14 mouse cellular contexts compared by ENCODE assay signal in the genomic region with DNA sequence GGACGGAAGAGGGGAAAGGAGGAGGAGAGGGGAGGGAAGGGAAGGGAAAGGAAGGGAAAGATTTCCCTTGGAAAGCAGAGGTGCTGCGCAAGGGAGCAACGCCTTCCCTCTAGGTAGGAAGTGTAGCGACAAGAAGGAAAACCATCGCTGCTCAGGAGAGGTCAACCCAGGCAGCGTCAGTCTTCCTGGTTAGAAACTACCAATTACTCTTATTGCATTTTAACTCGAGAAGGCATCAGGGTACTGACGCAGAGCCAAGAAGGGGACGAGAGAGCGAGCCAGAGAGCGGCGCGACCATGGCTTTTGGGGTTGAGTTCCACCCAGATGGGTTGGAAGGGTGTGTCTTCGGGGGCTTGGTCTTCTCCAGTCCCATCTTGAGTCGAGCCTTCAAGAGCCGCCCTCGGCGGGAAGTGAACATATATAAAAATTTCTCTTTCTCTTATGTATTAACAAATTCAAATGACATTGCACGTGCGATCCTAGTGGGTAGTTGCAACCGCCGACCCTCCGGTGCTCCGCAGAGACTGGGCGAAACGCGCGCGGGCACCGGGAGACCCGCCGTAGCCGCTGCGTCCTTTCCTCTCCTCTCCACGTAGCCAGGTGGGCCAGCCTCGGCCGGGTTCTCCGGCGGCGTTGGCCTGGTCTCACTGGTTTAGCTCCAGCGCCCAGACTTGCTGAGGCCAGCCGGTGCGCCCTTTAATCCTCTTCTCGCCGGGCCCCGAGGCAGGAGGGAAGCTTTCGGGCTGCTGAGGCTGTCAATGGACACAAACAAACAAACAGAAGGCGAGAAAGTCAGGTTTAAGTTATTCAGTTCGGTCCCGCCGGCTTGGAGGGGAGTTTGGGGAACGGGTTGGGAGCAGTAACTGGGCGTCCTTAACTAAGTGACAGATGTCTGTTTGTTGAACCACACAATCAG. TPM values are rescaled to one million over a fixed set of nuclear protein-coding genes. Genes with fewer than 3 reads are reported as not detected.
A peak's percentile ranks its signal among the peaks of the same experiment; 100 is the strongest.
DNase-seq lines count a peak whose midpoint lies in the region; ATAC-seq and TF ChIP-seq lines count a peak whose summit lies in the region.
"Had no signal": no experiment of that assay in that cellular context is flagged by ENCODE, and none has a peak within 500 bp of the region (broad histone marks: within the 10 kb centered on the region; RNA-seq: fewer than 3 reads in every experiment).

No protein-coding gene starts in this region.

- intact Hi-C loops in heart, postnatal 25 days (cut with DNase I), result no loop called here

- no peaks in the 10 kb centered on the region for H3K36me3 ChIP-seq in heart, embryonic 11.5 days (ENCODE audit: control insufficient read depth, insufficient read depth, low read length)
- H3K36me3 ChIP-seq in midbrain, embryonic 10.5 days, result no peaks in the 10 kb centered on the region
- no peaks in the 10 kb centered on the region for H3K36me3 ChIP-seq in midbrain, embryonic 15.5 days (replicated peaks)
- H3K36me3 ChIP-seq in intestine, embryonic 16.5 days (ENCODE audit: control insufficient read depth, insufficient read depth, low read length), result no peaks in the 10 kb centered on the region
- H3K36me3 ChIP-seq in small intestine, adult 2 months (ENCODE audit: control insufficient read depth, insufficient read depth, low read length), result no peaks in the 10 kb centered on the region

- TF ChIP-seq POLR2A in small intestine, adult 2 months (IDR thresholded peaks at IDR 0.05; ENCODE audit: low read depth, low read length), result no peak

- H3K9me3 ChIP-seq in heart, embryonic 11.5 days (replicated peaks; ENCODE audit: control insufficient read depth, low read length), result no peaks in the 10 kb centered on the region
- H3K9me3 ChIP-seq in midbrain, embryonic 10.5 days (replicated peaks), result no peaks in the 10 kb centered on the region
- no peaks in the 10 kb centered on the region for H3K9me3 ChIP-seq in midbrain, embryonic 15.5 days
- no peaks in the 10 kb centered on the region for H3K9me3 ChIP-seq in intestine, embryonic 16.5 days (ENCODE audit: control insufficient read depth, low read length)

- TF ChIP-seq CTCF in small intestine, adult 2 months (IDR thresholded peaks at IDR 0.05; ENCODE audit: extremely low read depth, insufficient read length, insufficient replicate concordance, low read depth, low read length), result no peak

- peaks cover 67% of the 10 kb centered on the region for H3K27me3 ChIP-seq in heart, embryonic 11.5 days (ENCODE audit: control insufficient read depth, insufficient read depth, low read length)
- H3K27me3 ChIP-seq in midbrain, embryonic 10.5 days (ENCODE audit: low read depth, poor library complexity, severe bottlenecking), result peaks cover 99% of the 10 kb centered on the region
- H3K27me3 ChIP-seq in midbrain, embryonic 15.5 days (replicated peaks), result peaks cover 73% of the 10 kb centered on the region
- H3K27me3 ChIP-seq in intestine, embryonic 16.5 days (replicated peaks; ENCODE audit: control insufficient read depth, insufficient read depth, low read length), result peaks cover 66% of the 10 kb centered on the region
- peaks cover 55% of the 10 kb centered on the region for H3K27me3 ChIP-seq in small intestine, adult 2 months (ENCODE audit: control insufficient read depth, insufficient read depth, low read length)

- peaks cover 23% of the 10 kb centered on the region; the same call in 1 of the 2 replicates for H3K4me1 ChIP-seq in heart, embryonic 11.5 days (ENCODE audit: control insufficient read depth, insufficient read depth, low read length)
- peaks cover 46% of the 10 kb centered on the region for H3K4me1 ChIP-seq in midbrain, embryonic 10.5 days
- peaks cover 21% of the 10 kb centered on the region for H3K4me1 ChIP-seq in midbrain, embryonic 15.5 days
- H3K4me1 ChIP-seq in intestine, embryonic 16.5 days (ENCODE audit: control insufficient read depth, insufficient read depth, low read length), result peaks cover 15% of the 10 kb centered on the region
- peaks cover 6% of the 10 kb centered on the region for H3K4me1 ChIP-seq in small intestine, adult 2 months (ENCODE audit: control insufficient read depth, insufficient read depth, insufficient read length, low read length)

- DNase-seq in heart, postnatal 25 days (ENCODE audit: low spot score), result no peak
- peak; percentile 69 for DNase-seq in midbrain, embryonic 10.5 days (ENCODE audit: low spot score)
- DNase-seq in adrenal gland, adult 8-10 months, result no peak
- DNase-seq: adrenal gland, adult 2 months; cerebellum, adult 8-10 months; gastrocnemius, postnatal 14 days; lung, embryonic 14.5 days had no signal

- peak overlapping the region; percentile 38 for H3K27ac ChIP-seq in heart, embryonic 11.5 days (ENCODE audit: low read depth, low read length)
- no peak overlapping the region for H3K27ac ChIP-seq in midbrain, embryonic 10.5 days (replicated peaks)
- no peak overlapping the region for H3K27ac ChIP-seq in midbrain, embryonic 15.5 days
- 0 out of 2 replicates have a peak overlapping the region, but pooled peaks have one; percentile 41 for H3K27ac ChIP-seq in intestine, embryonic 16.5 days (ENCODE audit: low read length)
- no peak overlapping the region for H3K27ac ChIP-seq in small intestine, adult 2 months (ENCODE audit: insufficient read depth, low read depth, low read length)

- H3K9ac ChIP-seq in heart, embryonic 11.5 days (ENCODE audit: low read depth, low read length), result peak overlapping the region; percentile 83
- no peak overlapping the region for H3K9ac ChIP-seq in midbrain, embryonic 15.5 days
- peak overlapping the region; percentile 68 for H3K9ac ChIP-seq in intestine, embryonic 16.5 days (ENCODE audit: low read depth, low read length)
- H3K9ac ChIP-seq: lung, embryonic 14.5 days had no signal

- ATAC-seq in heart, embryonic 11.5 days (replicated peaks; ENCODE audit: insufficient number of reproducible peaks, low FRiP score, low TSS enrichment), result no peak
- ATAC-seq in midbrain, embryonic 15.5 days (replicated peaks), result no peak
- ATAC-seq in intestine, embryonic 16.5 days, result no peak
- no peak for ATAC-seq in megakaryocyte-erythroid progenitor cell, adult 5-6 weeks (replicated peaks; ENCODE audit: low FRiP score, low TSS enrichment, poor library complexity, severe bottlenecking)

- H3K4me2 ChIP-seq in heart, embryonic 11.5 days, result peak overlapping the region; percentile 80
- no peak overlapping the region for H3K4me2 ChIP-seq in midbrain, embryonic 15.5 days
- peak overlapping the region; percentile 78 for H3K4me2 ChIP-seq in intestine, embryonic 16.5 days (ENCODE audit: low read depth, low read length)
- H3K4me2 ChIP-seq: lung, embryonic 14.5 days had no signal

- WGBS in heart, embryonic 11.5 days (ENCODE audit: insufficient replicate concordance), result 3% methylated on average over 53 of the region's 53 CpGs
- WGBS in midbrain, embryonic 10.5 days, result under 1% methylated on average over 53 of the region's 53 CpGs
- WGBS in midbrain, embryonic 15.5 days, result 2% methylated on average over 53 of the region's 53 CpGs
- 15% methylated on average over 53 of the region's 53 CpGs for WGBS in intestine, embryonic 16.5 days
- 19% methylated on average over 53 of the region's 53 CpGs for WGBS in small intestine, adult 2 months

- peak overlapping the region; percentile 46 for H3K4me3 ChIP-seq in heart, embryonic 11.5 days (ENCODE audit: low read depth, low read length)
- H3K4me3 ChIP-seq in midbrain, embryonic 10.5 days, result peak overlapping the region; percentile 28; the same call in 1 of the 2 replicates
- no peak overlapping the region for H3K4me3 ChIP-seq in midbrain, embryonic 15.5 days
- peak overlapping the region; percentile 49 for H3K4me3 ChIP-seq in intestine, embryonic 16.5 days (ENCODE audit: low read length)
- peak overlapping the region; percentile 1; the same call in 1 of the 2 replicates for H3K4me3 ChIP-seq in small intestine, adult 2 months (ENCODE audit: low read depth, low read length)

RNA-seq across cellular contexts. Expression of a gene that starts 3.4 kb away (rescaled TPM):
- polyA plus RNA-seq in heart, embryonic 11.5 days (2014; fragmentation: Nextera tagmentation; extraction: Ambion mirVana), result 58.1 and 61.9 TPM in 2 replicates
- not detected for total RNA-seq in heart, postnatal 25 days (2021)
- 0.15 TPM in 1 of 2 replicates, not detected in the other for polyA plus RNA-seq in midbrain, embryonic 10.5 days (2016; fragmentation: Nextera tagmentation; extraction: Ambion mirVana)
- polyA plus RNA-seq in midbrain, embryonic 15.5 days (2015; fragmentation: Nextera tagmentation; extraction: Ambion mirVana), result not detected in 2 replicates
- polyA plus RNA-seq in intestine, embryonic 16.5 days (2015; fragmentation: Nextera tagmentation; extraction: Ambion mirVana), result 22.0 and 23.0 TPM in 2 replicates
- 4.6 and 10.1 TPM in 2 replicates for polyA plus RNA-seq in small intestine, adult 2 months (2012; rRNA removed)
- total RNA-seq in adrenal gland, adult 8-10 months (2022), result 10 to 100 TPM; 10.5 to 28.1 (median 17.4) TPM
- not detected in 2 replicates for total RNA-seq in megakaryocyte-erythroid progenitor cell, adult 5-6 weeks (2014; fragmentation: Nextera tagmentation)
- total RNA-seq in megakaryocyte-erythroid progenitor cell, adult 5-6 weeks (2017), result not detected in 2 replicates
- total RNA-seq: CH12.LX; gastrocnemius, postnatal 14 days; layer of hippocampus, adult 8-10 months had no signal
- polyA plus RNA-seq: lung, embryonic 14.5 days had no signal

RNA-seq across cellular contexts. Expression of a gene that starts 27.8 kb away (rescaled TPM):
- 10.7 and 10.8 TPM in 2 replicates for polyA plus RNA-seq in heart, embryonic 11.5 days (2014; fragmentation: Nextera tagmentation; extraction: Ambion mirVana)
- total RNA-seq in heart, postnatal 25 days (2021), result 10 to 100 TPM; 37.2 to 40.7 TPM
- polyA plus RNA-seq in midbrain, embryonic 10.5 days (2016; fragmentation: Nextera tagmentation; extraction: Ambion mirVana), result 7.2 TPM in 2 replicates
- 9.3 and 11.6 TPM in 2 replicates for polyA plus RNA-seq in midbrain, embryonic 15.5 days (2015; fragmentation: Nextera tagmentation; extraction: Ambion mirVana)
- polyA plus RNA-seq in intestine, embryonic 16.5 days (2015; fragmentation: Nextera tagmentation; extraction: Ambion mirVana), result 5.9 and 6.7 TPM in 2 replicates
- 34.1 and 107 TPM in 2 replicates for polyA plus RNA-seq in small intestine, adult 2 months (2012; rRNA removed)
- 10 to 100 TPM; 51.1 to 63.4 (median 59.3) TPM for total RNA-seq in adrenal gland, adult 8-10 months (2022)
- 13.9 and 19.3 TPM in 2 replicates for total RNA-seq in megakaryocyte-erythroid progenitor cell, adult 5-6 weeks (2014; fragmentation: Nextera tagmentation)
- 11.8 and 18.7 TPM in 2 replicates for total RNA-seq in megakaryocyte-erythroid progenitor cell, adult 5-6 weeks (2017)

Comparison
In these comparisons a context has a peak if more than half of its experiments do, and no peak if none do; other contexts are left out.
1. H3K27ac ChIP-seq: peak in heart, embryonic 11.5 days (single experiment) and intestine, embryonic 16.5 days (single experiment); none in midbrain, embryonic 10.5 days (single experiment), midbrain, embryonic 15.5 days (single experiment) and small intestine, adult 2 months (single experiment).